Mouse (Mus musculus) midbrain, embryonic 13.5 days (tissue): ENCODE measurements at regions not wholly inside any gene's neighbourhood (a gene's known extent, or its start where the extent isn't known, plus 50 kb on each side); places are given as distances from the start of the nearest gene placed in this dataset.

Experiments used
- ATAC-seq: fragments of 200-750 bp; cut with Nextera tagmentation; 2 replicates; pipeline ENCODE4 v1.8.0; 2017; ENCODE audit warnings: mild to moderate bottlenecking, moderate TSS enrichment, moderate library complexity
- H3K27ac ChIP-seq: fragments of 300-500 bp; sonication (generic); 2 replicates; pipeline ENCODE4 v1.5.1; 2015; ENCODE audit warnings: inconsistent platforms, mild to moderate bottlenecking, moderate library complexity
- H3K27me3 ChIP-seq: fragments of 300-500 bp; sonication (generic); 2 replicates; pipeline ENCODE4 v1.6.1; 2015; ENCODE audit warnings: mild to moderate bottlenecking, inconsistent platforms
- H3K36me3 ChIP-seq: fragments of 300-500 bp; sonication (generic); 2 replicates; pipeline ENCODE4 v1.6.1; 2015; ENCODE audit warnings: mild to moderate bottlenecking, inconsistent platforms
- H3K4me1 ChIP-seq: fragments of 300-500 bp; sonication (generic); replicated peaks from 2 replicates; pipeline ENCODE4 v1.6.1; 2015; ENCODE audit warnings: inconsistent platforms
- H3K4me2 ChIP-seq: fragments of 300-500 bp; sonication (generic); replicated peaks from 2 replicates; pipeline ENCODE4 v1.6.1; 2015; ENCODE audit warnings: moderate library complexity, mild to moderate bottlenecking, inconsistent platforms
- H3K4me3 ChIP-seq: fragments of 300-500 bp; sonication (generic); replicated peaks from 2 replicates; pipeline ENCODE4 v1.5.1; 2015; ENCODE audit warnings: mild to moderate bottlenecking, inconsistent platforms
- H3K9ac ChIP-seq: fragments of 300-500 bp; sonication (generic); replicated peaks from 2 replicates; pipeline ENCODE4 v1.6.1; 2015; ENCODE audit warnings: mild to moderate bottlenecking, inconsistent platforms
- H3K9me3 ChIP-seq: fragments of 300-500 bp; sonication (generic); 2 replicates; pipeline ENCODE4 v1.6.1; 2016; ENCODE audit warnings: mild to moderate bottlenecking, inconsistent platforms
- WGBS: fragments of 180-500 bp; shearing (Covaris S2); methylation state at CpG from one replicate; pipeline ENCODE4 v1.1.7; 2015; 5-methylcytosine and 5-hydroxymethylcytosine counted together

DNA sequence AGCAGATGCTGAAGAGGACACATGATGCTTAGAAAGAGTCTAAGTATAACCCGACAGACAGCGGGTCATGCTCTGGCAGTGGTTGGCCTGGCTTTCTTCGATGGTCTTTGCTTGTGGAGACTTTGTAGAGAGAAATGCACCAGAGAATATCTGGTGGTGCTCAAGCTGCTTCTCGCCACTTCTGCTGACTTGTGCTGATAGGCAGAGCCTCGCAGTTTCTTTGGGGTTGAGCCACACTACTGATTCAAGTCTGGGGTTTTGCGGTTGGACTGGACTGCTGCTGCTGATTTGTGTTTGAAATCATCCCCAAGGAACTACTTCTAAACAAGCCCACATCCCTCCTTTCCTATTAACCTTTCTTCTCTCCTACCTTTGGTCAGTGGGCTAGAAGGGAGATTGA, 227.1 kb upstream of the Hnrnpa3 start:
- Histone ChIP-seq H3K27me3 (no peaks in the 10 kb centered on the region), H3K4me2 (no peak overlapping the region), H3K27ac (no peak overlapping the region), H3K4me1 (no peaks in the 10 kb centered on the region), H3K9me3 (no peaks in the 10 kb centered on the region), H3K4me3 (no peak overlapping the region), H3K36me3 (no peaks in the 10 kb centered on the region), H3K9ac (no peak overlapping the region)
- no peak for ATAC-seq
- 92% methylated on average over 6 of the region's 6 CpGs for WGBS

DNA sequence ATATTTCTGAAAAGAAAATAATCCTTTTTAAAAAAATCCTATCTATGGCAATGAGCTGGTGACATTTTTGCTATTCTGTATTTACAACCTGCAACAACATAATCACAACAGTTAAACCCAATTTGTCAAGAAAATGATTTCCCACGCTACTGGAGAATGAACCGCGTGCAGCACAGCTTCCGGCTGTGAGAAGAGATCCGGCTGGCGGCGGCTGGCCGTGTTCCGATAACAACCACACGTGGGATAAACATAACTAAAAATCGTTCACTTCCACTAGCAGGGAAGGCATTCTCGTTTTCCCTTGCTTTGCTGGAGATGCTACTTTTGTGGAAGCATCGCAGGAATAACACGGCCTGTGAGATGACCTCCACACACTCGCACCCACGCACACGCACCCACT, 224.5 kb upstream of the Hnrnpa3 start:
- H3K9ac ChIP-seq: no peak overlapping the region
- 91% methylated on average over 17 of the region's 17 CpGs for WGBS
- no peak overlapping the region for H3K4me3 ChIP-seq
- no peaks in the 10 kb centered on the region for H3K27me3 ChIP-seq
- H3K4me1 ChIP-seq: no peaks in the 10 kb centered on the region
- no peak for ATAC-seq
- no peak overlapping the region for H3K27ac ChIP-seq
- no peak overlapping the region for H3K4me2 ChIP-seq
- no peaks in the 10 kb centered on the region for H3K9me3 ChIP-seq
- H3K36me3 ChIP-seq: no peaks in the 10 kb centered on the region

DNA sequence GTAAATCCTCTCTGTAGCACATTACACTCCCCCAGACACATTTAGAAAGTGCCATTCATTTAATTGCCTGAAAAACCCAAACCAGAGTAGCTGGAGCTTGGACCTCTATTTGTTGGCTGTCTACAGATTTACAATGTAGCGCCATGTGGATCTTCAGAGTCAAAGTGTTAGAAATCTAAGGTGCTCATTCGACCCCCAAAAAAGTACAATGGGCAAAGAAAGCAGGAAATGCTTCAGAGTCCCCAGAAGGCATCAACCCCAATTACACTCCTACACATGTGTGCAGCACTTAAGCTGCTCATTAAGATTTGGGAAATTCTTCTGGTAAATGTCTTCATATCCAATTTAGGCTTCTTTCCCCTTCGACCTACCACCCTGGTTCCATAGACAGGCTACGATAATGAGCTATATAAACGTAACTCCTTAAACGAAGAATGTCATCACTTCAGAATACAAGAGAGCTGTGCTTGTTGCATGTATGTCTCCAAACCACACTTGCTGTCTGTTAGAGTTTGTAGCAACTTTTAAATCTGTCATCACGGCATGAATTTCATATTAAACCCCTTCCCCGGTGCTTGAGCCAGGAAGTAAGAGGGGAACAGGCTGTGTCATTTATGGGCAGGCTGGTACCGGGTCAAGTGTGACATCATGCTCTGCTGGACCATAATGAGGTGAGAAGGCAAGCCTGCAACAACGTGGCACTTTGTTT, 219.4 kb upstream of the Hnrnpa3 start:
- Histone ChIP-seq H3K9me3 (no peaks in the 10 kb centered on the region), H3K4me3 (no peak overlapping the region), H3K27me3 (no peaks in the 10 kb centered on the region), H3K4me1 (0 out of 2 replicates have a peak, but pooled peaks cover 2% of the 10 kb centered on the region), H3K36me3 (no peaks in the 10 kb centered on the region), H3K27ac (no peak overlapping the region), H3K4me2 (no peak overlapping the region), H3K9ac (no peak overlapping the region)
- ATAC-seq: no peak
- 89% methylated on average over 10 of the region's 10 CpGs for WGBS

DNA sequence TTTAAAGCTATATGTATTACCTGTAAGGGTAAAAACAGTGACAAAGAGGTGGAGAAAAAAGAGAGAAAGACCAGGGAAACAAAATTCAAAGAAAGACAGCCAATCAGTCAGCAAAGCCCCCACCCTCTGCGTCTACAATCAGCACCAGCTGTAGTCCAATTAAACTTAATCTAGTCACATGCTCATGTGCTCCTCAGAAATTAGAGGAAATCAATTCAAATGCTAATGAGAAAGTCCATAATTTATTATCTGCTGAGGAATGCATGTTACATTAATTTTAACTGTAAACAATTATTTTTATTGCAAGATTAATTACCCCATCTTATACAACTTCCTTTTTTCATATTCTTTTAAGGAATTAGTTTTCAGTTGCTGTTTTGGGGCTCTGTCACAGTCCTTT, 216.4 kb upstream of the Hnrnpa3 start:
- H3K4me3 ChIP-seq: no peak overlapping the region
- no peaks in the 10 kb centered on the region for H3K36me3 ChIP-seq
- no peak overlapping the region for H3K4me2 ChIP-seq
- 53% methylated on average over 1 of the region's 1 CpGs for WGBS
- H3K9me3 ChIP-seq: no peaks in the 10 kb centered on the region
- no peak overlapping the region for H3K27ac ChIP-seq
- H3K9ac ChIP-seq: no peak overlapping the region
- H3K27me3 ChIP-seq: no peaks in the 10 kb centered on the region
- no peak for ATAC-seq
- peaks cover 12% of the 10 kb centered on the region; the same call in 1 of the 2 replicates for H3K4me1 ChIP-seq

DNA sequence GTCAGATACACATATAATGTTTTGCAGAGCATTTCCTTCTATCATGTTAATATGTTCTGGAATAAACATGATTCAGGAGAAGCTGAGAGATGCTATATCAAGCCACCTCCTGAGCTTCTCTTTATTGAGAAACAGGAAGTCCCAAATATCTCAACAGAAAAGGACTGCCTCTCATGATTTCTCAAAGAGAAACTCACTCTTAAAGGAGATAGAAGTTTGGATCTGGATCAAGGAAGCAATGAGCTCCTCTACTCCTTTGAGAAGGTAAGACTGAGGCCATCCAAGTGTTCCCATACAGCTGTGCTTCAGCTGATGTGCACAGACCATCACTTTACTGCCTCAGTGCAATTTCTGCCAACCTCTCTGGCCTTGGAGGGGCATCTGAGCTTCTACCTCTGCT, 213.9 kb upstream of the Hnrnpa3 start:
- Histone ChIP-seq H3K9ac (no peak overlapping the region), H3K4me2 (no peak overlapping the region), H3K4me1 (peaks cover 15% of the 10 kb centered on the region; the same call in 1 of the 2 replicates), H3K9me3 (no peaks in the 10 kb centered on the region), H3K27ac (no peak overlapping the region), H3K27me3 (no peaks in the 10 kb centered on the region), H3K4me3 (no peak overlapping the region), H3K36me3 (no peaks in the 10 kb centered on the region)
- ATAC-seq: no peak

DNA sequence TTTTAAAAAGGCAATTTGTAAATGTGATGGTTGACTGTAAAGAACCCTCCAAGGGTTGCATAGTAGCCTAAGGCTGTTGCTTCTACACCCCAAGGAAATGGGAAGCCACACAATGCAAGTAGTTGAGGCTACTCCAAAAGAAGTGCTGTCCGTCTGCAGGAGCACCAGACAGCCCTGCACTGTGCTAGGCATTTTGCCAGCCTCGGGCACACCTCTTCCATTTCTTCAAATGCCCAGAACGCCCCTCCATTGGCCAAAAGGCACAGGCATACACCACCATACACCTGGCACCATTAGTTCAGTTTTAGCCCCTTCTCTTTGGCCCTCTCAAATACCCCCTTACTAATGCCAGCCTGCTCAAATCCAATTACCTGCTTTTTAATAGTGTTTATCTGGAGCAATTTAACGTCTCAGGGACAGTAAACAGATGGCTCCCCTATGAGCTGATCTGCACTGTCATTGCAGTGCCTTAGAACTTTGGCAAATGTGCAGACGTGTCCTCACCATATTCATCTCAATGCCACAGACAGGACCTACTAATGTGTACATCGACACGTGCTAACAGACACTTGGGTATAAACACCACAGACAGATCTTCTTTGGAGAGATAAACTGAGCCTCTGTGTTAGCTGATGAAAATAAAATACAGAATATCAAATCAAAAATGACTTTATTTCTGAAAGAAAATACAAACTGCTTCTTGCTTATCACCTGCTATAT, 211.9 kb upstream of the Hnrnpa3 start:
- Histone ChIP-seq H3K27ac (no peak overlapping the region), H3K4me1 (peaks cover 15% of the 10 kb centered on the region; the same call in 1 of the 2 replicates), H3K9me3 (no peaks in the 10 kb centered on the region), H3K4me3 (no peak overlapping the region), H3K27me3 (no peaks in the 10 kb centered on the region), H3K4me2 (no peak overlapping the region), H3K9ac (no peak overlapping the region), H3K36me3 (no peaks in the 10 kb centered on the region)
- WGBS: 84% methylated on average over 7 of the region's 7 CpGs
- ATAC-seq: peak; percentile 45; the same call in 1 of the 2 replicates

DNA sequence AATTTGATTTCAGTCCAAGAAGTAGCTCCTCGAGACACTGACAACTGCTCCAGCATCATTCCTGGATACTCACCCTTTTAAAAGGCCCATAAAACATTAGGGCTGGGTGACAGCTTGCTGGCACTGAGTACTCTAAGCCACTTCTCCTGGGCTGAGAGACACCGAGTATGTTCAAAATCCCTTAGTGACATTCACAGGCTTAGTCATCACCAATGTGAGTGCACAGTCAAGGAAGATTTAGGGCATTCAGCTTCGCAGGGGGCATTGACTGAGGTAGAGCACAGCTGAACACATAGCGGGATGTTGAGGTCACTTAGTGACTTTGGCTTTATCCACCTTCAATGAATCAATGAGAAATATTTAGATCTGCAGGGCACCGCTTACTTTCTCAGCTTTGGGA, 210.8 kb upstream of the Hnrnpa3 start:
- Histone ChIP-seq H3K27ac (peak overlapping the region; percentile 30; the same call in 1 of the 2 replicates), H3K4me2 (no peak overlapping the region), H3K9me3 (no peaks in the 10 kb centered on the region), H3K4me1 (peaks cover 13% of the 10 kb centered on the region; the same call in 1 of the 2 replicates), H3K36me3 (no peaks in the 10 kb centered on the region), H3K4me3 (no peak overlapping the region), H3K27me3 (no peaks in the 10 kb centered on the region), H3K9ac (no peak overlapping the region)
- no peak for ATAC-seq
- WGBS: 79% methylated on average over 5 of the region's 5 CpGs

DNA sequence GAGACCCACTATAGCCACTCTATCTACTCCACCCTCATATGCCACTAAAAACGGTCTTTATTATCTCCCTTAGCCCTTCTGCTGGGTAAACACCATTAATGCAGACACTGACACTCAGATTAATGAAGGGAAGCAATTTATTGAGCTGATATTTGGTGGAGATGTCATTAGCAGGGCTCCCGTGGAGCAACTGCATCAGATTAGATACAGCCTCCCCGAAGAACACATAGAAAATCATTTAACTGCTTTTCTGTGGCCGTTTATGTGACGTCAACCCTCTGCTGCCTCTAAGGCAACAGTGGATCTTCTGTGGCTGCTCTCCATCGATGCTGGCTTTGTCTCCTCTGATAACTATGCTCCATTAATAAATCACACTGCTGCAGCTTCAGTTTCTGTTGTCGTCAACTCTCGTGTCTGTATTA, 207.2 kb upstream of the Hnrnpa3 start:
- 70% methylated on average over 8 of the region's 8 CpGs for WGBS

DNA sequence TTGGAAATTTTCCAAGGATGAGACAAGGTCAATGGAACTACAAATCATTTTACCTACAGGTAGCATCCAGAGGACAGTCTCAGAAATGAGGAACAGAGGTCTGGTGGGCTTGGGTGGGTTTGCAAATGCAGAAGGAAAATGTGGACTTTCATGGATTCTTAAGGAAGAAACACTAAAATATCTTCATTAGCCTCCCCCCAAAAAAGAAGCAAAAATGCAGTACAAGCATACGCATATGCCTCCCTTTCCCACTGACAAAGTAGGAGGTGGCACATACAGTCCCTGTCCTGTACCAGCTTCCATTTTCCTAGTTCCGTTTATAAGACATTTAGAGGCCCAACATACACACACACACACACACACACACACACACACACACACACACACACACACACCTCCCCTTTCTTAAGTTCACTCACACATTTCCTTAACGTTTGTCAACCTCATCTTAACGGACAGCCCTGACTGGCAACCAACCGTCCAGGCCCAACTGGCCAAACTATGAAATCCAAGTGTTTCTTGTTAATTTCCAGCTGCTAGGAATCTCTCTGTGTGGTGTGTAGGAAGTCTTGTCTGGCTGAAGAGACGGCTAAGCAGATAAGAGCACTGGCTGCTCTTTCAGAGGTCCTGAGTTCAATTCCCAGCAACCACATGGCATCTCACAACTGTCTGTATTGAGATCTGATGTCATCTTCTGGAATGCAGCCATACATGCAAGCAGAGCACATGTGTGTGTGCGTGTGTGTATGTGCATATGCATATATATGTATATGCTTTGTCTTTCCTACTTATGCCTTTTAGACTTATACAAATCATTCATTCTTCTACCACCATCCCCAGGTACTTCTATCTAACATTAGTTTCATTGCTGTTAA, 206.6 kb upstream of the Hnrnpa3 start:
- Histone ChIP-seq H3K4me1 (peaks cover 5% of the 10 kb centered on the region; the same call in 1 of the 2 replicates), H3K4me3 (no peak overlapping the region), H3K4me2 (no peak overlapping the region), H3K36me3 (no peaks in the 10 kb centered on the region), H3K27me3 (no peaks in the 10 kb centered on the region), H3K9me3 (no peaks in the 10 kb centered on the region), H3K9ac (no peak overlapping the region), H3K27ac (no peak overlapping the region)
- 91% methylated on average over 7 of the region's 7 CpGs for WGBS
- no peak for ATAC-seq

More for the DNA sequence above, 207.2 kb upstream of the Hnrnpa3 start:
- Histone ChIP-seq H3K9ac (no peak overlapping the region), H3K9me3 (no peaks in the 10 kb centered on the region), H3K27me3 (no peaks in the 10 kb centered on the region), H3K27ac (no peak overlapping the region), H3K4me3 (no peak overlapping the region), H3K36me3 (no peaks in the 10 kb centered on the region), H3K4me2 (no peak overlapping the region), H3K4me1 (peaks cover 11% of the 10 kb centered on the region; the same call in 1 of the 2 replicates)
- ATAC-seq: no peak

DNA sequence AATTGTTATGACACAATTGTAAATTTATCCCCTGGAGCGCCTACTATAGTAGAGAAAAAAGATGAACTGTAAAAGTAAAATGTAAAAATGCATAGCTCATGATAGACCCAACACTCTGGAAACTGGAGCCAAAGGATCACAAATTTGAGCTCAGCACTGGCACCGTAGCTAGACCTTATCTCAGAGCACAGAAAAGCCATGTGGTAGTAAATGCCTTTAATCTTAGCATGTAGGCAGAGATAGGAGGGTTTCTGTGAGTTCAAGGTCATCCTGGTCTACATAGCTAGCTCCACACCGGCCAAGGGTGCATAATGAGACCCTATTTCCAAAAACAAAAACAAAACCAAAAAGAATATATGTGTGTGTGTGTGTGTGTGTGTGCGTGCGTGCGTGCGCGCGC, 203.6 kb upstream of the Hnrnpa3 start:
- no peak for ATAC-seq
- no peak overlapping the region for H3K27ac ChIP-seq
- H3K27me3 ChIP-seq: no peaks in the 10 kb centered on the region
- H3K36me3 ChIP-seq: no peaks in the 10 kb centered on the region
- WGBS: 96% methylated on average over 9 of the region's 9 CpGs
- H3K9ac ChIP-seq: no peak overlapping the region
- no peaks in the 10 kb centered on the region for H3K4me1 ChIP-seq
- H3K9me3 ChIP-seq: no peaks in the 10 kb centered on the region
- no peak overlapping the region for H3K4me2 ChIP-seq
- no peak overlapping the region for H3K4me3 ChIP-seq

DNA sequence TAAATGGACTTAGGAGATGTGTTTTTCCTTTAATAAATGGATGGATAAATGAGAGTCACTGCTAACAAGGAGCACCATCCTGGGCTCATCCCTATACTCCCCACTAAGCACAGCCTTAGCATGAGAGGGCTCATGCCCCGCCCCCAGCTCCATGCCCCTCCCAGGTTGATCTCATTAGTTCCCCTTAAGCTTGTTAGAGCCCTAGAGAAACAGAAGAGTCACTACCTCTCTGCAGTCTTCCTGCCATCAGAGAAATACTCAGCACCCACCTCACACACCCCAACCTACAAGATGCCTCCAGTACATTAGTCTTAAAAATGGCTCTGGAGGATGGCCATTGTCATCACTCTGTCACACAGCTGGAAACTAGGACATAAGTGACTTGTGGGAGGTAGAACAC, 202.8 kb upstream of the Hnrnpa3 start:
- 71% methylated on average over 1 of the region's 1 CpGs for WGBS
- H3K4me1 ChIP-seq: peaks cover 5% of the 10 kb centered on the region; the same call in 1 of the 2 replicates
- H3K9ac ChIP-seq: no peak overlapping the region
- ATAC-seq: no peak
- H3K27ac ChIP-seq: no peak overlapping the region
- H3K36me3 ChIP-seq: no peaks in the 10 kb centered on the region
- H3K27me3 ChIP-seq: no peaks in the 10 kb centered on the region
- H3K4me2 ChIP-seq: no peak overlapping the region
- H3K9me3 ChIP-seq: no peaks in the 10 kb centered on the region
- H3K4me3 ChIP-seq: no peak overlapping the region

DNA sequence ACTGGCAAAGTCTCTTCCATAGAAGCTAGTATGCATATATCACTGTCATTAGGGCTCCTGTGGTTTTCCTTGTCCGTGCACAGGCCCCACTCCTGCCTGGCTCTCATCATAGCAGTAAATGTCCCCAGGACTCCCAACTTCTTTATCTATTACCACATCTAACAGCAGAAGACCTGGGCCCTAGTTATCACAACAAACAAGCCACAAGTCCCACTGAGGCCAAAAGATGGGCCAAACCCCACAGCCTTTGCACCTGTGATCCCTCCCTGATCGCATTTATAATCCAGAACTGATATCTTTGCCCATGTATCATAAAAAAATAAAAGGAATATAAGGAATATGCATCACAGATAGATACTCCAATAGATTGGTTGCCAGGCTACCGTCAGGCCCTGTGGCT, 201.6 kb upstream of the Hnrnpa3 start:
- no peak overlapping the region for H3K4me3 ChIP-seq
- peaks cover 15% of the 10 kb centered on the region for H3K4me1 ChIP-seq
- H3K9me3 ChIP-seq: no peaks in the 10 kb centered on the region
- H3K27me3 ChIP-seq: no peaks in the 10 kb centered on the region
- H3K4me2 ChIP-seq: no peak overlapping the region
- WGBS: 87% methylated on average over 3 of the region's 3 CpGs
- H3K27ac ChIP-seq: no peak overlapping the region
- H3K36me3 ChIP-seq: no peaks in the 10 kb centered on the region
- no peak for ATAC-seq
- no peak overlapping the region for H3K9ac ChIP-seq
